Mouse (Mus musculus): ENCODE measurements around the gene Tppp.
"Not testable (repeated sequence)": the region's sequence is repeated elsewhere in the genome, so short reads cannot be mapped to it uniquely, and the experiment has no call there.

The Tppp gene

GRCm38 (mm10) chr13:74008216-74008615 is 991 bp upstream of the Tppp start:
- DNase-seq (ENCODE audit: low read depth, low spot score); H3K27me3 ChIP-seq (ENCODE audit: control insufficient read depth, insufficient read depth, low read length, poor library complexity, severe bottlenecking): not testable (repeated sequence)

DNA sequence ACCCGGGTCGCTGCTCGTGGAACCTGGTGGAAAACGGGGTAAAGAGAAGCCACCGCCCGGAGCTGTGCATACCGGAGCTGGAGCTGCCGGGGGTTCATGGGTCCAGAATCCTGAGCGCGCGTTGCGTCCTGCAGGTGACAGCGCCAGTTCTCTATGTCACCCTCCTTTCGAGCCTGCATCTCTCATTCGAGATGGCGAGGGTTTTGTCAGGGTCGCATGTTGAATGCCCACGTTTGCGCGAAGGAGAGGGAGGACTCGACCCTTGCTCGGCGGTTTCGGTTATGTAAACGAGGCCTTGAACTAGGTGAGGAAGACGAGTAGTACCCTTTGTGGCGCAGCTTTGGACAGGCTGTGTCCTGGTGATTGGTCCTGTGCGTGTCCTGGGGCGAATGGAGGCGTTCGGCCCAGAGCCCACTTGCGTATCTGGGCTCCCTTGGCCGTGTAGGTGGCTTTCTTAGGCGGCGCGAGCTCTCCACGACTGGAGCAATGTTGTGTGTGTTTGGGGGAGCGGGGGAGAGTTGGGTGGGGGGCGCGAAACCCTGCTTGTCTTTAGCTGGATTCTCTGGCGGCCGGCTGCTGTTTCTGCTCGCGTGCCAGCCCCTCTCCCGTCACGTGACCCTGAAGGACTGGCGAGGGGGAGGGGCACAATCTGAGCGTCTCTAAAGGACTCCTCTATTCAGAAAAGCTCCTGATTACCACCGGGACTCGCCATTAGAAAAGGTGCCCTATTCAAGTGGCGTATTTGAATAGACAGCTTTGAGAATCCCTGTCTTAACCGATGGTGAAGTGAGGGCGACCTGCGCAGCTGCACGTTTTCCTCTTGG is 796 bp downstream of the Tppp start:
- DNase-seq (ENCODE audit: low read depth, low spot score) = peak; percentile 14
- Histone ChIP-seq H3K36me3 (ENCODE audit: control insufficient read depth, insufficient read depth, low read length, poor library complexity, severe bottlenecking) (no peaks in the 10 kb centered on the region), H3K27me3 (ENCODE audit: control insufficient read depth, insufficient read depth, low read length, poor library complexity, severe bottlenecking) (peaks cover under 1% of the 10 kb centered on the region; the same call in 1 of the 2 replicates)

More at GRCm38 (mm10) chr13:74008216-74008615, 991 bp upstream of the Tppp start:
- not testable (repeated sequence) for H3K36me3 ChIP-seq (ENCODE audit: control insufficient read depth, insufficient read depth, low read length, poor library complexity, severe bottlenecking)

DNA sequence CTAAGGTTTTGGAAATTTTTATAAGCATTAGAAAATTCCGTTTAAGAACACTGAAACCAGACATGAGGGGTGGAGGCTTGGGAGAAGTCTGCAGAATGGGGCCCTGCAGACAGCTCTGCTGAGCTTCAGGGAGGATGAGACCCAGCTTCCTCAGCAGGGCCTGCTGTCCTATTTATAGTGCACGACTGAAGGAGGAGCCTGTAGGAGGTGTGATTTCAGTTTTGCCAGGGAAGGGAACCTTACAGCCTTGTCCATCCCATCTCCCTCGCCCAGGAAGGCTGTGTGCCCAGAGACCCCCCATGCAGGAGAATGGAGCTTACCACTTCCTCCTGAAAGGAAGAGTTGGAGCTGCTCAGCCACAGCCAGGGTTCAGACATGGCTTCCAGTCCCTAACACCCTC is 1.5 kb downstream of the Tppp start:
- no peak for DNase-seq (ENCODE audit: low read depth, low spot score)
- no peaks in the 10 kb centered on the region for H3K36me3 ChIP-seq (ENCODE audit: control insufficient read depth, insufficient read depth, low read length, poor library complexity, severe bottlenecking)
- no peaks in the 10 kb centered on the region; the same call in 1 of the 2 replicates for H3K27me3 ChIP-seq (ENCODE audit: control insufficient read depth, insufficient read depth, low read length, poor library complexity, severe bottlenecking)

DNA sequence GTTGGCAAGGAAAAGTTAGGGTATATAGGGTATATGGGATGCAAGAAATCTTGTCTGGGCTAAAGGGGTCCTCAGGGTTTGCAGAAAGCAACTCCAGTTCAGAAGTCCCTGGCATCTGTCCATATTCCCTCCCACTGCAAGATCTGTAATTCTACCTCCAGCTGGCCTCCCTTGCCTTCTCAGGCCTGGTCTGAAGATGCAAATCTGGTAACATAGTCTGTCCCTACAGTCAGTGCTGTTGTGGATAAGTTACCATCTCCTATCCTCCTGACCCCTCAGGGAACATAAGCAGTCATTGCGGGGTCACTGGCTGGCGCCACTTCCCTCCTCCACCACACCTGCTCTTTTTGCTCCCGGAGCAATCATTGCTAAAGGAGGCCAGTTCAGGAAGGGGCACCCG is 6.7 kb downstream of the Tppp start:
- DNase-seq (ENCODE audit: low read depth, low spot score) = no peak
- no peaks in the 10 kb centered on the region for H3K27me3 ChIP-seq (ENCODE audit: control insufficient read depth, insufficient read depth, low read length, poor library complexity, severe bottlenecking)
- H3K36me3 ChIP-seq (ENCODE audit: control insufficient read depth, insufficient read depth, low read length, poor library complexity, severe bottlenecking) = no peaks in the 10 kb centered on the region

- Histone ChIP-seq H3K27me3 (ENCODE audit: control insufficient read depth, insufficient read depth, low read length, poor library complexity, severe bottlenecking) (no peaks in the 10 kb centered on the region), H3K36me3 (ENCODE audit: control insufficient read depth, insufficient read depth, low read length, poor library complexity, severe bottlenecking) (no peaks in the 10 kb centered on the region)
These were observed 8.2 kb downstream of the Tppp start for GRCm38 (mm10) chr13:74017426-74017825.

DNA sequence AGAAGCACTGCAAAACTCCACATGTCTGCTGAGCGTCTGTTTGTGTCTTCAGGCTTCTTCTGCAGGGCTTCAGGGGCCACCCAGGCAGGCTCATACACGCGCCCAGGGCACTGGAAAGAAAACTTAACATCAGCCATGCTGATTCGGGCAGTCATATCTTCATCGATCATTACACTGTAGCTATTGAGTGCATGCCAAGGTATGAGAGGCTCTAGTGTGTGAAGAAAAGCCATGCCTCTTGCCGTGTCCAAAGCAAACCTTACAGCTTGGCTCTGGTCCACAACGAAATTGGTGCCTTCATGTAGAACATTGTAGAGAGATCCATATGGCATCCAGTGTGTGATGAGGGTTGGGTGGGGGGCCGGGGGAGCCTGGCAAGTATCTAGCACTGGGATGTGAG is 9.8 kb downstream of the Tppp start:
- not testable (repeated sequence) for DNase-seq (ENCODE audit: low read depth, low spot score); H3K36me3 ChIP-seq (ENCODE audit: control insufficient read depth, insufficient read depth, low read length, poor library complexity, severe bottlenecking)

More at GRCm38 (mm10) chr13:74017426-74017825, 8.2 kb downstream of the Tppp start:
- no peak for DNase-seq (ENCODE audit: low read depth, low spot score)

DNA sequence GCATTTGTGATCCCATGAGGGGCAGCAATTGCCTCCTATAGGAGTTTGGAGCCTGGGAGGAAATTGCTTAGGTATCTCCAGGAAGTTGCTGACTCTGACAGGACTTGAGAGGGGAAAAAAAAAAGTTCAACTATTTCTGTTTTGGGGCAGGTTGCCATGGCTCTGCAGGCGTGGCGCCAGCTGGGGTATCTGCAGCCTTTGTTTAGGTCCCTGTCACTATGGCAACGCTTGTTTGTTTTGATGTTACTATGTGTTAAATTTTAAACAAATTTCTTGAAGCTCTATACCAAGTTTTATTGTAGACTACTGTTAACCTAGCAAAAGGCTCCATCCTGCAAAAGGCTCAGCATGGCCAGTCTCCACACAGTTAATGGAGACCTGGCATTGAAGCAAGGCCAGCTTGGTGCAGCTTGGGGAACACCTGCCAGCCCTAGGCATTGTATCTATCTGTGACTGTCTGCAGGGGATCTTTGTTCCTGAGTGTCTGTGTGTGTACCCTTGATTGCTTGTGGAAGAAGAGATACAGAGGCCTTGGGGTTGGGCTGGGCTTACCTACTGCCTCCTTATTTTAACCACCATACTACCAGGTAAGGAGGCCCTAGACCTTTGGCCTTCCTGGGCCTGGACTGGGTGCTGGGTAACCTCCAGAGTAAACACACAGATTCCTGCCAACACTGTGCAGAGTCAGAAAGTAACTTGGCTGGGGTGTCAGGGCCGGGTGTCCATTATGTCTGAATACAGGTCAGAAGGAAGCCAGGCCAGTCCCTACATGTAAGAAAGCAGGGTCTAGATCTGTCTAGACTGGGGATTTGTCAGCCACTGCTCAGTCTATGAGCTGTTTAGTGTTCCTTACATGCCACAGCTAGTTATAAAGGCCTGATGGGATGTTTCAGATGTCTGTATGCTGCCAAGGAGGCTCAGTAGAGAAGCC is 16.2 kb downstream of the Tppp start:
- peak; percentile 48 for DNase-seq (ENCODE audit: low read depth, low spot score)
- Histone ChIP-seq H3K27me3 (ENCODE audit: control insufficient read depth, insufficient read depth, low read length, poor library complexity, severe bottlenecking) (no peaks in the 10 kb centered on the region), H3K36me3 (ENCODE audit: control insufficient read depth, insufficient read depth, low read length, poor library complexity, severe bottlenecking) (no peaks in the 10 kb centered on the region)

More for the DNA sequence above, 9.8 kb downstream of the Tppp start:
- not testable (repeated sequence) for H3K27me3 ChIP-seq (ENCODE audit: control insufficient read depth, insufficient read depth, low read length, poor library complexity, severe bottlenecking)

DNA sequence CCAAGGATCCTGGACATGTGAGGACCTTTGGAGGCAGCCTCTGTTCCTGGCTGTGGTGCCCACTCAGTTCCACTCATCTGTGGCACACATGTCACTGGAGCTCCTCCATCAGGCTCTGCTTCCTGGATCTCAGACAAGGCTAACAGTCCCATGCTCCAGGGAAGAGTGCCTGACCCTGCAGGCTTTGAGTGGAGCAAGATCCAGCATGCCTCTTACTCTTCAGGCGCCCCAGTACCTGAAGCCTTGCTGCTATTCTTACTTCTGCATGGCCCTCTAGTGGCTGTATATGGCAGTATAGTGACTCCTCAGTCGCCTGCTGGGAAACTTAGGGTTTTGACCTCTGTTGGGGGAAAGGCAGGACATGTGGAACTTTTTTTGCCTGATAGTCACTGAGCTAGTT is 17.0 kb downstream of the Tppp start:
- Histone ChIP-seq H3K27me3 (ENCODE audit: control insufficient read depth, insufficient read depth, low read length, poor library complexity, severe bottlenecking) (no peaks in the 10 kb centered on the region), H3K36me3 (ENCODE audit: control insufficient read depth, insufficient read depth, low read length, poor library complexity, severe bottlenecking) (no peaks in the 10 kb centered on the region)
- DNase-seq (ENCODE audit: low read depth, low spot score) = peak; percentile 29

GRCm38 (mm10) chr13:74028116-74028515 is 18.9 kb downstream of the Tppp start:
- no peak for DNase-seq (ENCODE audit: low read depth, low spot score)
- no peaks in the 10 kb centered on the region for H3K27me3 ChIP-seq (ENCODE audit: control insufficient read depth, insufficient read depth, low read length, poor library complexity, severe bottlenecking)
- H3K36me3 ChIP-seq (ENCODE audit: control insufficient read depth, insufficient read depth, low read length, poor library complexity, severe bottlenecking) = no peaks in the 10 kb centered on the region

- no peak for DNase-seq (ENCODE audit: low read depth, low spot score)
- Histone ChIP-seq H3K36me3 (ENCODE audit: control insufficient read depth, insufficient read depth, low read length, poor library complexity, severe bottlenecking) (no peaks in the 10 kb centered on the region), H3K27me3 (ENCODE audit: control insufficient read depth, insufficient read depth, low read length, poor library complexity, severe bottlenecking) (no peaks in the 10 kb centered on the region)
These were observed 19.8 kb downstream of the Tppp start for GRCm38 (mm10) chr13:74029013-74029412.

- H3K27me3 ChIP-seq (ENCODE audit: control insufficient read depth, insufficient read depth, low read length, poor library complexity, severe bottlenecking) = no peaks in the 10 kb centered on the region
- DNase-seq (ENCODE audit: low read depth, low spot score) = no peak
- H3K36me3 ChIP-seq (ENCODE audit: control insufficient read depth, insufficient read depth, low read length, poor library complexity, severe bottlenecking) = no peaks in the 10 kb centered on the region
These were observed 21.5 kb downstream of the Tppp start for GRCm38 (mm10) chr13:74030691-74031090.

GRCm38 (mm10) chr13:74031133-74031532 is 21.9 kb downstream of the Tppp start:
- Histone ChIP-seq H3K36me3 (ENCODE audit: control insufficient read depth, insufficient read depth, low read length, poor library complexity, severe bottlenecking) (no peaks in the 10 kb centered on the region), H3K27me3 (ENCODE audit: control insufficient read depth, insufficient read depth, low read length, poor library complexity, severe bottlenecking) (no peaks in the 10 kb centered on the region)
- DNase-seq (ENCODE audit: low read depth, low spot score) = no peak

GRCm38 (mm10) chr13:74034756-74035155 is 25.5 kb downstream of the Tppp start:
- DNase-seq (ENCODE audit: low read depth, low spot score) = no peak
- no peaks in the 10 kb centered on the region; the same call in 1 of the 2 replicates for H3K36me3 ChIP-seq (ENCODE audit: control insufficient read depth, insufficient read depth, low read length, poor library complexity, severe bottlenecking)

GRCm38 (mm10) chr13:74035776-74036175 is 26.6 kb downstream of the Tppp start:
- H3K36me3 ChIP-seq (ENCODE audit: control insufficient read depth, insufficient read depth, low read length, poor library complexity, severe bottlenecking) = peaks cover 2% of the 10 kb centered on the region; the same call in 1 of the 2 replicates
- no peak for DNase-seq (ENCODE audit: low read depth, low spot score)
- no peaks in the 10 kb centered on the region for H3K27me3 ChIP-seq (ENCODE audit: control insufficient read depth, insufficient read depth, low read length, poor library complexity, severe bottlenecking)

More at GRCm38 (mm10) chr13:74034756-74035155, 25.5 kb downstream of the Tppp start:
- H3K27me3 ChIP-seq (ENCODE audit: control insufficient read depth, insufficient read depth, low read length, poor library complexity, severe bottlenecking) = no peaks in the 10 kb centered on the region

DNA sequence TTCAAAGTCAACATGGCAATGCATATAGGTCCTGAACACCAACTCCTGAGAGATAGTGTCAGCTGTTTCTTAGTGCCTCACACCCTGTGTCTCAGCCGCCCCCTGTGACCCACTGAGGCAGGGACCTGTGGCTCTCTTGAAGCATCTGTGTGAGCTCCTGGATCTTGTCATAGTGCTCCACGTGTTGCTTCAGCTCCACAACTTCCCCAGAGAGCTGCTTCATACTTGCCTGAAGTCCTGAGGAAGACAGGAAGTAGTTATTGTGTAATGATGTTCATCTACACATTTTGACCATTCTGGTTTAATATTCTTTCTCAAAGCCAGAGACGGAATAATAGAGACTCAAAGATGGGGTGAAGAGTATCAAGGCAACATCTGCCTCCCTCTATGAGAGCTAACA is 30.7 kb downstream of the Tppp start:
- H3K36me3 ChIP-seq (ENCODE audit: control insufficient read depth, insufficient read depth, low read length, poor library complexity, severe bottlenecking) = peaks cover 7% of the 10 kb centered on the region
- DNase-seq (ENCODE audit: low read depth, low spot score) = no peak
- no peaks in the 10 kb centered on the region for H3K27me3 ChIP-seq (ENCODE audit: control insufficient read depth, insufficient read depth, low read length, poor library complexity, severe bottlenecking)

All from splenic B cell, adult 2 months (primary cell).